Mouse (Mus musculus) G1E (cell line): ENCODE results near the gene Cant1. TPM values are rescaled to one million over a fixed set of nuclear protein-coding genes. Genes with fewer than 3 reads are reported as not detected.

Experiments used
- ATAC-seq: 2 replicates; pipeline ENCODE4 v1.8.0; 2016; ENCODE audit warnings: mild to moderate bottlenecking; ENCODE audit not compliant: insufficient number of reproducible peaks, poor library complexity, low FRiP score, severe bottlenecking; ENCODE audit errors: extremely low read depth
- DNase-seq: peaks from one replicate; pipeline ENCODE4 v3.0.0; 2012; ENCODE audit warnings: low spot score
- H3K27me3 ChIP-seq: 2 replicates; pipeline ENCODE4 v1.6.1; 2012; ENCODE audit warnings: mild to moderate bottlenecking, low read length, inconsistent platforms; ENCODE audit not compliant: insufficient read depth
- H3K36me3 ChIP-seq: replicated peaks from 2 replicates; pipeline ENCODE3; 2012; ENCODE audit warnings: mild to moderate bottlenecking, inconsistent platforms
- H3K4me1 ChIP-seq: 2 replicates; pipeline ENCODE4 v1.6.1; 2012; ENCODE audit warnings: low read depth, low read length, inconsistent platforms, mixed read lengths; ENCODE audit not compliant: insufficient read depth
- H3K4me3 ChIP-seq: 2 replicates; pipeline ENCODE4 v1.5.1; 2012; ENCODE audit warnings: low read depth, mild to moderate bottlenecking, inconsistent platforms, low read length, moderate library complexity, mixed read lengths
- H3K9me3 ChIP-seq: replicated peaks from 2 replicates; pipeline ENCODE4 v1.6.1; 2012; ENCODE audit warnings: inconsistent platforms
- CTCF ChIP-seq: IDR thresholded peaks from 2 replicates; pipeline ENCODE4 v1.5.1; 2012; ENCODE audit warnings: low read depth, low read length, inconsistent platforms, mixed read lengths
- GATA1 ChIP-seq: IDR thresholded peaks from 2 replicates; pipeline ENCODE4 v1.6.1; 2012; ENCODE audit warnings: borderline replicate concordance, low read length, inconsistent platforms, mixed read lengths
- GATA2 ChIP-seq: IDR thresholded peaks from 2 replicates; pipeline ENCODE4 v1.6.1; 2012; ENCODE audit warnings: low read depth, low read length, inconsistent platforms, borderline replicate concordance
- POLR2AphosphoS5 ChIP-seq: IDR thresholded peaks from 2 replicates; pipeline ENCODE4 v1.6.1; 2012; ENCODE audit warnings: low read depth, low read length, inconsistent platforms; ENCODE audit not compliant: insufficient replicate concordance
- TAL1 ChIP-seq: conservative IDR thresholded peaks from 2 replicates; pipeline ENCODE4 v1.6.1; 2012; ENCODE audit warnings: low read depth, low read length, inconsistent platforms, mixed read lengths
- polyA plus RNA-seq: library from polyadenylated mRNA; stranded (reverse); fragments of >175 nt; gene quantifications from 2 replicates; pipeline ENCODE4 v1.2.3, GENCODE M21; 2012
- total RNA-seq, 2 experiments: library from RNA; stranded (forward) in 1 of 2; stranded (reverse) in 1 of 2; fragments of 200-1000 nt in 1 of 2; fragments of >200 nt in 1 of 2; fragmentation: Nextera tagmentation in 1 of 2; gene quantifications; 2 replicates each; pipeline ENCODE4 v1.2.3; 2014 to 2017

The Cant1 gene
- total and polyA plus RNA-seq, 3 experiments, result 14.9 to 47.2 (median 16.5) TPM

DNA sequence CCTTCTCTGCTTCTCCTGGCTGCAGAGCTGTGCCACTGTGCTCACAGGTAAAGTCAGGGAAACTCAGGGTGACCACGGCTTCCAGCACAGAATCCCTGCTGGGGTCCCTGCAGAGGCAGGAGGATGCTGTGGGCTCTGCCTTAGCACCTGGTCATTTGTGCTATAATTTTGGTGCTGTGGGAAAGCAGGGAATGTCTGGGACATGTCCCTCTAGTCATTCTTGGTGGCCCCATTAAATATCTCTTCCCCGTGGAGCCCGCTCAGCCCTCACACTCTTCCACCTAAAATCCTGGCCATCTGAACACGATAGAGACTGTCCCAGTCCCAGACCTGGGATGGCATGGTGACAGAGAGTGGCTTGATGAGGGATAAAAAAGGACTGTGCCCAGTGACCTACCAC, 54.9 kb downstream of the Cant1 start:
- Histone ChIP-seq H3K4me1 (no peaks in the 10 kb centered on the region), H3K9me3 (no peaks in the 10 kb centered on the region), H3K27me3 (peaks cover 4% of the 10 kb centered on the region), H3K36me3 (no peaks in the 10 kb centered on the region), H3K4me3 (no peak overlapping the region)
- TF ChIP-seq GATA1 (no peak), GATA2 (no peak), TAL1 (no peak), POLR2AphosphoS5 (no peak), CTCF (no peak)
- no peak for DNase-seq
- ATAC-seq, result no peak

DNA sequence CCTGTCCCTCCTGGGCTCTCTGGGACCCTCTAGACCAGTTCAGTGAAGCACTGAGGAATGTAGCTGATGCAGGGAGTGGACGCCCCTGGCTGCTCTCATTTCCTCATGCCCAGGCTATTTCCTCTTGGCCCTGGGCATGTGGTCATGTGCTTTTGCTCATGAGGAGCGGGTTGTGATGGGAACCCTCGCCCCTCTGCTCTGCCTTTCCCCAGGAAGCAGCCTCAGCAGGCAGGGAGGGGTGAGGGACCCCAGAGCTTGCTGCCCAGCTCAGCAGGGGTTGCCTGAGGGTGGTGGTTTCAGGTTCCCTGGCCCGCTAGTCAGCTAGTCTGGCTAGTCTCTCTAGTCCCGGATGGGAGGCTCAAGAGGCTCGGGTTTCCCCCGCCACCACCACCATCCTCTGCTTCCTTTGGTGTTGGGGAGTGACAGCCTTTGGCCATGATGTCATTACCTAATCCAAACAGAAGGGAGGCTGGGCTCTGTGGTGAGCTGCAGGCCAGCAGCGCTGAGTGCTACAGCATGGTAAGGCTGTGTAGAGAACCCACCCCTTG, 55.8 kb downstream of the Cant1 start:
- DNase-seq (no peak), ATAC-seq (no peak)
- Histone ChIP-seq H3K27me3 (peaks cover 3% of the 10 kb centered on the region; the same call in 1 of the 2 replicates), H3K36me3 (no peaks in the 10 kb centered on the region), H3K4me1 (no peaks in the 10 kb centered on the region), H3K9me3 (no peaks in the 10 kb centered on the region), H3K4me3 (no peak overlapping the region)
- TF ChIP-seq TAL1 (no peak), GATA1 (no peak), CTCF (no peak)

DNA sequence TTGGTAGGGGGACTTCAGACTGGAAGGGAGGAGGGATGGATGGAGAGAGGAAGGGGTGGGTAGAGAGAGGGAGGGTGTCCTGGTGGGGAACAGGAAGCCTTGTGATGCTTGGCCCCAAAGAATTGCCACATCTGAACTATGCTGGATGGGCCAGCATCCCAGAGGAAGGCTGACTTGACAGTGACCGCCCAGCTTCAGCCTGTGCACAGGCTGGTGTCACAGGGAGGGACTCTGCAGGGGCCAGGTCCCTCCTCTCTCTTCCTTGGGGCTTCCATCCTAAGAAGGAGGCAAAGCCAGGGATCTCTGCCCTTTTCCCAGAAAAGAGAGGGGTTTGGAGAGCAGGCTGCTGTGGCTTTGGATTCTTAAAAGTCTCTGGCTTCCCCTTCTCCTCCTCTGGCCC, 56.4 kb downstream of the Cant1 start:
- Histone ChIP-seq H3K9me3 (no peaks in the 10 kb centered on the region), H3K4me3 (no peak overlapping the region), H3K4me1 (no peaks in the 10 kb centered on the region), H3K27me3 (peaks cover 3% of the 10 kb centered on the region; the same call in 1 of the 2 replicates), H3K36me3 (no peaks in the 10 kb centered on the region)
- no peak for DNase-seq
- TF ChIP-seq TAL1 (no peak), CTCF (no peak), GATA2 (no peak), POLR2AphosphoS5 (no peak), GATA1 (no peak)
- no peak for ATAC-seq

DNA sequence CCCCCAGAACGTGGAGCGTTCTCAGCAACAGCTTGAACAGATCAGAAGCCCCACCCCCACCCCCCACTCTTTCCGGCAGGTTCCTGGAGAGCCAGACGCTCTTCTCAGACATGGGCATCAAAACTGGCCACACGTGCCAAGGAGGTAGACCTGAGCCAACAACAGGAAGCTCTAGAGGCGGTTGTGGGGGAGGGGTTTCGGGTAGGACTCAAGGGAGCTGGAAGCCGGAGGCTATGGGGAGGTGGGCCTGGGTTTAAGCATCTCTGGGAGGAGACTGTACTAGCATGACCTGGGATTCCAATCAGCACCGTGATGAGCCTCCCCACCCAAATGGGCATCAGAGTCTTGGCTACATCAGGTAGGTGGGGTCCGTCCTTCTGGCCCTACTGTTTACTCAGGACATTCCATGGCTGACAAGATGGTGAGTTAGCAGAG, 58.0 kb downstream of the Cant1 start:
- Histone ChIP-seq H3K27me3 (peaks cover 3% of the 10 kb centered on the region; the same call in 1 of the 2 replicates), H3K4me1 (no peaks in the 10 kb centered on the region), H3K36me3 (no peaks in the 10 kb centered on the region), H3K9me3 (no peaks in the 10 kb centered on the region), H3K4me3 (no peak overlapping the region)
- TF ChIP-seq GATA2, result no peak
- TF ChIP-seq GATA1, result no peak
- TF ChIP-seq CTCF, result no peak
- no peak for TF ChIP-seq POLR2AphosphoS5
- no peak for TF ChIP-seq TAL1
- DNase-seq (no peak), ATAC-seq (no peak)

DNA sequence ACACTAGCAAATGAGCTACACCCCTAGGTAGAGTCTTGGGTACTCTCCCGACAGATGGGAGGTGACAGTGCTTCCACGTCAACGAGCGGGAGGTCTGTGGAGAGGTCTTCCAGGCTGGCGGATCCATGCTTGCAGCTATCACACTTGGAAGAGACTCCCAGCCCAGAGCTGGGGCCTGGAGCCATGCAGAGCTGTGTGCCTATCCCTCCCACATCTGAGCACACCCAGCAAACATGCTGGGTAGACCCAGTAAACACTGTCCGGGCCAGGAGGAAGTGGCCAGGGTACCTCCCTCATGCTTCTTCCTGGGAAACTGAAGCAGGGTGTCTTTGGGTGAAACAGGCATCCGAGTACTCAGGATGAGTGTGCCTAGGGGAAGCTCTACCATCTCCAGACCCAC, 58.4 kb downstream of the Cant1 start:
- H3K9me3 ChIP-seq, result no peaks in the 10 kb centered on the region
- TF ChIP-seq POLR2AphosphoS5, result no peak
- no peak for TF ChIP-seq GATA1
- no peak for TF ChIP-seq CTCF
- no peak for TF ChIP-seq GATA2
- TF ChIP-seq TAL1, result no peak
- peaks cover 3% of the 10 kb centered on the region; the same call in 1 of the 2 replicates for H3K27me3 ChIP-seq
- H3K4me3 ChIP-seq, result no peak overlapping the region
- no peak for ATAC-seq
- DNase-seq, result no peak
- no peaks in the 10 kb centered on the region for H3K36me3 ChIP-seq
- H3K4me1 ChIP-seq, result no peaks in the 10 kb centered on the region

Other genes with a start within 250 kb of the Cant1 start
- 4.0 and 4.5 TPM in 2 replicates for gene Cyth1, start 170.5 kb downstream of the Cant1 start, total RNA-seq (2014; fragmentation: Nextera tagmentation)
- gene Cyth1, start 170.5 kb downstream of the Cant1 start, total RNA-seq (2017), result 7.1 and 7.7 TPM in 2 replicates
- gene Cyth1, start 170.5 kb downstream of the Cant1 start, polyA plus RNA-seq, result 2.7 and 3.1 TPM in 2 replicates
- 27.1 and 36.5 TPM in 2 replicates for gene Usp36, start 128.8 kb downstream of the Cant1 start, total RNA-seq (2014; fragmentation: Nextera tagmentation)
- gene Usp36, start 128.8 kb downstream of the Cant1 start, total RNA-seq (2017), result 6.2 and 8.0 TPM in 2 replicates
- gene Usp36, start 128.8 kb downstream of the Cant1 start, polyA plus RNA-seq, result 55.1 and 60.6 TPM in 2 replicates
- gene Cep295nl, start 76.6 kb downstream of the Cant1 start, total RNA-seq (2014; fragmentation: Nextera tagmentation), result not detected in 2 replicates
- gene Cep295nl, start 76.6 kb downstream of the Cant1 start, total RNA-seq (2017), result 0.11 TPM in 1 of 2 replicates, not detected in the other
- gene Cep295nl, start 76.6 kb downstream of the Cant1 start, polyA plus RNA-seq, result not detected in 2 replicates
- not detected in 2 replicates for gene Timp2, start 63.3 kb downstream of the Cant1 start, total RNA-seq (2014; fragmentation: Nextera tagmentation)
- gene Timp2, start 63.3 kb downstream of the Cant1 start, total RNA-seq (2017), result 0.06 TPM in 1 of 2 replicates, not detected in the other
- gene Timp2, start 63.3 kb downstream of the Cant1 start, polyA plus RNA-seq, result not detected in 2 replicates
- gene Lgals3bp, start 17.0 kb downstream of the Cant1 start, total RNA-seq (2014; fragmentation: Nextera tagmentation), result 8.1 and 8.4 TPM in 2 replicates
- gene Lgals3bp, start 17.0 kb downstream of the Cant1 start, total RNA-seq (2017), result 24.5 and 25.7 TPM in 2 replicates
- gene Lgals3bp, start 17.0 kb downstream of the Cant1 start, polyA plus RNA-seq, result 9.0 and 9.5 TPM in 2 replicates
- not detected in 2 replicates for gene C1qtnf1, start 9.1 kb upstream of the Cant1 start, total RNA-seq (2014; fragmentation: Nextera tagmentation)
- 0.11 TPM in 1 of 2 replicates, not detected in the other for gene C1qtnf1, start 9.1 kb upstream of the Cant1 start, total RNA-seq (2017)
- gene C1qtnf1, start 9.1 kb upstream of the Cant1 start, polyA plus RNA-seq, result not detected in 2 replicates
- 3.8 and 4.4 TPM in 2 replicates for gene Engase, start 57.7 kb upstream of the Cant1 start, total RNA-seq (2014; fragmentation: Nextera tagmentation)
- 4.1 and 4.3 TPM in 2 replicates for gene Engase, start 57.7 kb upstream of the Cant1 start, total RNA-seq (2017)
- 25.2 and 27.9 TPM in 2 replicates for gene Engase, start 57.7 kb upstream of the Cant1 start, polyA plus RNA-seq